Comparison of ENCODE assay signal across 8 mouse cellular contexts in genomic region chr11:108258811-108259266, GRCm38 (mm10).
DNase-seq lines count a peak whose midpoint lies in the region; ATAC-seq lines count a peak whose summit lies in the region.

No protein-coding gene starts in this region.

- no peak overlapping the region for H3K9ac ChIP-seq in liver, embryonic 16.5 days (ENCODE audit: low read depth, low read length)
- H3K9ac ChIP-seq in forebrain, embryonic 13.5 days, result no peak overlapping the region

- H3K4me3 ChIP-seq in liver, embryonic 16.5 days (ENCODE audit: low read depth, low read length), result no peak overlapping the region
- H3K4me3 ChIP-seq in forebrain, embryonic 13.5 days, result no peak overlapping the region

- no peaks in the 10 kb centered on the region for H3K36me3 ChIP-seq in liver, embryonic 16.5 days (ENCODE audit: control insufficient read depth, insufficient read depth)
- no peaks in the 10 kb centered on the region for H3K36me3 ChIP-seq in forebrain, embryonic 13.5 days (ENCODE audit: poor library complexity, severe bottlenecking)

- peak; percentile 56; the same call in 1 of the 2 replicates for ATAC-seq in liver, embryonic 16.5 days (ENCODE audit: low read depth)
- ATAC-seq in forebrain, embryonic 13.5 days, result no peak

- 51% methylated on average over 5 of the region's 5 CpGs for WGBS in liver, embryonic 16.5 days (ENCODE audit: insufficient replicate concordance)
- 68% methylated on average over 5 of the region's 5 CpGs for WGBS in forebrain, embryonic 13.5 days

- H3K9me3 ChIP-seq in liver, embryonic 16.5 days (replicated peaks; ENCODE audit: control insufficient read depth, low read length), result no peaks in the 10 kb centered on the region
- H3K9me3 ChIP-seq in forebrain, embryonic 13.5 days (replicated peaks), result no peaks in the 10 kb centered on the region

- no peaks in the 10 kb centered on the region for H3K27me3 ChIP-seq in liver, embryonic 16.5 days (ENCODE audit: control insufficient read depth, insufficient read depth, low read depth, low read length)
- H3K27me3 ChIP-seq in forebrain, embryonic 13.5 days, result no peaks in the 10 kb centered on the region

- H3K4me1 ChIP-seq in liver, embryonic 16.5 days (ENCODE audit: control insufficient read depth, low read depth, low read length), result peaks cover 5% of the 10 kb centered on the region
- H3K4me1 ChIP-seq in forebrain, embryonic 13.5 days, result peaks cover 27% of the 10 kb centered on the region

- no peak for DNase-seq in liver
- peak; percentile 29 to 38 for DNase-seq in cerebellum, adult 18-20 months
- DNase-seq in heart, adult 8-10 months (ENCODE audit: low spot score), result peak; percentile 47
- peak; percentile 69 for DNase-seq in lung, postnatal 10 days
- DNase-seq in frontal cortex, postnatal 14 days (ENCODE audit: low spot score in 2 of 2), result no peak
- DNase-seq in spleen, postnatal 10 days (ENCODE audit: low spot score in 2 of 2), result no peak

- no peak overlapping the region for H3K4me2 ChIP-seq in liver, embryonic 16.5 days (ENCODE audit: low read depth, low read length)
- no peak overlapping the region for H3K4me2 ChIP-seq in forebrain, embryonic 13.5 days

- no peak overlapping the region for H3K27ac ChIP-seq in liver, embryonic 16.5 days (ENCODE audit: low read length)
- no peak overlapping the region for H3K27ac ChIP-seq in forebrain, embryonic 13.5 days

Comparison
In these comparisons a context has a peak if more than half of its experiments do, and no peak if none do; other contexts are left out.
1. DNase-seq: peak in cerebellum, adult 18-20 months (2 of 2), heart, adult 8-10 months (single experiment) and lung, postnatal 10 days (single experiment); none in liver (single experiment), frontal cortex, postnatal 14 days (0 of 2) and spleen, postnatal 10 days (0 of 2).